Mouse (Mus musculus): ENCODE data around the gene Coq4. TPM values are rescaled to one million over a fixed set of nuclear protein-coding genes. Genes with fewer than 3 reads are reported as not detected.

Gene Coq4
- total and polyA plus RNA-seq, 2 experiments from 2014 or later = 16.3 to 23.5 TPM

DNA sequence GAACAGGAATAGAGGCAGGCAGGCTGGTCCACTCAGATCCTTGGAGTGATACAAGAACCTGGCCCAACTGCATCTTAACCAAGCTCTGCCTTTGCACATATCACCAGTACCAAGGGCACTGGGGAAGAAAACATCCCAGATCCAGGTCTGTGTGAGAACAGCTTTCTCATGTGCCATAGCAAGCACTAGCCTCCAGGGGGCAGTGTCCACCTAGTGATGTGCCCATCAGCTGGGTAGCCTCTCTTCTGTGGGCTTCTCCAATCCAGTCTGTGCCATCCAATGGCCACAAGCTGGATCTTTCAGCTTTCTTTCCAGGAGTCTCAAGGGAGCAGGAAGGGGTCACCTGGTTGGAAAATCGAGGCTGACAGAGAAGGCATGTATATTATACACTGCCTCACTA lies 22.5 kb upstream of the Coq4 start:
- no peak overlapping the region for H3K4me3 ChIP-seq (ENCODE audit: low read depth, low read length)
- no peaks in the 10 kb centered on the region for H3K36me3 ChIP-seq (replicated peaks; ENCODE audit: control insufficient read depth, insufficient read depth, low read length)
- H3K9me3 ChIP-seq (replicated peaks; ENCODE audit: control insufficient read depth, low read length) = no peaks in the 10 kb centered on the region
- no peak overlapping the region for H3K4me2 ChIP-seq (ENCODE audit: low read depth, low read length)
- DNase-seq (ENCODE audit: low spot score) (peak; percentile 46), ATAC-seq (ENCODE audit: insufficient read depth, low read depth) (no peak)
- TF ChIP-seq EP300 (IDR thresholded peaks at IDR 0.05; ENCODE audit: low read depth) (no peak), CTCF (IDR thresholded peaks at IDR 0.05; ENCODE audit: low read depth) (peak; percentile 87)
- no peaks in the 10 kb centered on the region for H3K4me1 ChIP-seq (ENCODE audit: control insufficient read depth, insufficient read depth)
- 0% methylated on average over 1 of the region's 1 CpGs for WGBS
- no peak overlapping the region for H3K27ac ChIP-seq (ENCODE audit: low read depth)
- 0 out of 2 replicates have a peak, but pooled peaks cover 3% of the 10 kb centered on the region for H3K27me3 ChIP-seq (ENCODE audit: control insufficient read depth, insufficient read depth, low read length)
- H3K9ac ChIP-seq (replicated peaks; ENCODE audit: low read depth, low read length) = no peak overlapping the region

GRCm38 (mm10) chr2:29767976-29768709 lies 19.1 kb upstream of the Coq4 start:
- DNase-seq (ENCODE audit: low spot score) (no peak), ATAC-seq (ENCODE audit: insufficient read depth, low read depth) (no peak)
- no peaks in the 10 kb centered on the region for H3K36me3 ChIP-seq (replicated peaks; ENCODE audit: control insufficient read depth, insufficient read depth, low read length)
- H3K4me1 ChIP-seq (ENCODE audit: control insufficient read depth, insufficient read depth) = no peaks in the 10 kb centered on the region
- H3K9ac ChIP-seq (replicated peaks; ENCODE audit: low read depth, low read length) = no peak overlapping the region
- WGBS = 59% methylated on average over 11 of the region's 11 CpGs
- H3K4me2 ChIP-seq (ENCODE audit: low read depth, low read length) = no peak overlapping the region
- H3K27me3 ChIP-seq (ENCODE audit: control insufficient read depth, insufficient read depth, low read length) = no peaks in the 10 kb centered on the region
- H3K9me3 ChIP-seq (replicated peaks; ENCODE audit: control insufficient read depth, low read length) = no peaks in the 10 kb centered on the region
- H3K4me3 ChIP-seq (ENCODE audit: low read depth, low read length) = no peak overlapping the region
- TF ChIP-seq EP300 (IDR thresholded peaks at IDR 0.05; ENCODE audit: low read depth) (no peak), CTCF (IDR thresholded peaks at IDR 0.05; ENCODE audit: low read depth) (no peak)
- no peak overlapping the region for H3K27ac ChIP-seq (ENCODE audit: low read depth)

GRCm38 (mm10) chr2:29768901-29769300 lies 18.4 kb upstream of the Coq4 start:
- DNase-seq (ENCODE audit: low spot score) (no peak), ATAC-seq (ENCODE audit: insufficient read depth, low read depth) (no peak)
- Histone ChIP-seq H3K4me1 (ENCODE audit: control insufficient read depth, insufficient read depth) (no peaks in the 10 kb centered on the region), H3K36me3 (replicated peaks; ENCODE audit: control insufficient read depth, insufficient read depth, low read length) (no peaks in the 10 kb centered on the region), H3K27ac (ENCODE audit: low read depth) (no peak overlapping the region), H3K4me3 (ENCODE audit: low read depth, low read length) (no peak overlapping the region), H3K27me3 (ENCODE audit: control insufficient read depth, insufficient read depth, low read length) (no peaks in the 10 kb centered on the region), H3K4me2 (ENCODE audit: low read depth, low read length) (no peak overlapping the region), H3K9ac (replicated peaks; ENCODE audit: low read depth, low read length) (no peak overlapping the region), H3K9me3 (replicated peaks; ENCODE audit: control insufficient read depth, low read length) (no peaks in the 10 kb centered on the region)
- TF ChIP-seq EP300 (IDR thresholded peaks at IDR 0.05; ENCODE audit: low read depth) = no peak
- TF ChIP-seq CTCF (IDR thresholded peaks at IDR 0.05; ENCODE audit: low read depth) = no peak
- 54% methylated on average over 9 of the region's 9 CpGs for WGBS

DNA sequence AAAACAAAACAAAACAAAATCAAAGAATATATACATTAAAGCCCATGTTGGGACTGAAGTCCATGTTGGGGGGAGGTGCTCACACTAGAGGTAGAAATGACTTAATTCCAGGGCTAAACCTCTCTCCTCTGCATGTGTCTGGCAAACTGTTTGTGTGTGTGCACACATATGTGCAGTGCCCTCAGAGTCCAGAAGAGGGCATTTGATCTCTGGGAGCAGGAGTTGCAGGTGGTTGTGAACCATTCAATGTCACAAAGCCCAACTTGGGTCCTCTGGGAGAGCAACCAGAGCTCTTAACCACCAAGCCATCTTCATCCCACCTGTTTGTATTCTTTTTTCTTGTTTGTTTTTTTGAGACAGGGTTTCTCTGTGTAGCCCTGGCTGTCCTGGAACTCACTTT lies 17.1 kb upstream of the Coq4 start:
- H3K27me3 ChIP-seq (ENCODE audit: control insufficient read depth, insufficient read depth, low read length) = no peaks in the 10 kb centered on the region
- H3K27ac ChIP-seq (ENCODE audit: low read depth) = no peak overlapping the region
- H3K4me3 ChIP-seq (ENCODE audit: low read depth, low read length) = no peak overlapping the region
- TF ChIP-seq EP300 (IDR thresholded peaks at IDR 0.05; ENCODE audit: low read depth) (no peak), CTCF (IDR thresholded peaks at IDR 0.05; ENCODE audit: low read depth) (no peak)
- no peak overlapping the region for H3K9ac ChIP-seq (replicated peaks; ENCODE audit: low read depth, low read length)
- H3K36me3 ChIP-seq (replicated peaks; ENCODE audit: control insufficient read depth, insufficient read depth, low read length) = no peaks in the 10 kb centered on the region
- H3K4me1 ChIP-seq (ENCODE audit: control insufficient read depth, insufficient read depth) = no peaks in the 10 kb centered on the region
- no peak for ATAC-seq (ENCODE audit: insufficient read depth, low read depth)
- no peaks in the 10 kb centered on the region for H3K9me3 ChIP-seq (replicated peaks; ENCODE audit: control insufficient read depth, low read length)
- no peak for DNase-seq (ENCODE audit: low spot score)
- no peak overlapping the region for H3K4me2 ChIP-seq (ENCODE audit: low read depth, low read length)

GRCm38 (mm10) chr2:29771611-29772461 lies 15.5 kb upstream of the Coq4 start:
- DNase-seq (ENCODE audit: low spot score) = no peak
- Histone ChIP-seq H3K27me3 (ENCODE audit: control insufficient read depth, insufficient read depth, low read length) (no peaks in the 10 kb centered on the region), H3K4me3 (ENCODE audit: low read depth, low read length) (no peak overlapping the region), H3K36me3 (replicated peaks; ENCODE audit: control insufficient read depth, insufficient read depth, low read length) (peaks cover 4% of the 10 kb centered on the region), H3K9me3 (replicated peaks; ENCODE audit: control insufficient read depth, low read length) (no peaks in the 10 kb centered on the region), H3K4me1 (ENCODE audit: control insufficient read depth, insufficient read depth) (no peaks in the 10 kb centered on the region), H3K27ac (ENCODE audit: low read depth) (no peak overlapping the region), H3K4me2 (ENCODE audit: low read depth, low read length) (no peak overlapping the region), H3K9ac (replicated peaks; ENCODE audit: low read depth, low read length) (no peak overlapping the region)
- TF ChIP-seq CTCF (IDR thresholded peaks at IDR 0.05; ENCODE audit: low read depth) (no peak), EP300 (IDR thresholded peaks at IDR 0.05; ENCODE audit: low read depth) (no peak)
- ATAC-seq (ENCODE audit: insufficient read depth, low read depth) = no peak
- 49% methylated on average over 8 of the region's 8 CpGs for WGBS

Data from heart, postnatal 0 days (tissue).